Mouse (Mus musculus): ENCODE measurements at regions not wholly inside any gene's neighbourhood (a gene's known extent, or its start where the extent isn't known, plus 50 kb on each side); places are given as distances from the start of the nearest gene placed in this dataset.

DNA sequence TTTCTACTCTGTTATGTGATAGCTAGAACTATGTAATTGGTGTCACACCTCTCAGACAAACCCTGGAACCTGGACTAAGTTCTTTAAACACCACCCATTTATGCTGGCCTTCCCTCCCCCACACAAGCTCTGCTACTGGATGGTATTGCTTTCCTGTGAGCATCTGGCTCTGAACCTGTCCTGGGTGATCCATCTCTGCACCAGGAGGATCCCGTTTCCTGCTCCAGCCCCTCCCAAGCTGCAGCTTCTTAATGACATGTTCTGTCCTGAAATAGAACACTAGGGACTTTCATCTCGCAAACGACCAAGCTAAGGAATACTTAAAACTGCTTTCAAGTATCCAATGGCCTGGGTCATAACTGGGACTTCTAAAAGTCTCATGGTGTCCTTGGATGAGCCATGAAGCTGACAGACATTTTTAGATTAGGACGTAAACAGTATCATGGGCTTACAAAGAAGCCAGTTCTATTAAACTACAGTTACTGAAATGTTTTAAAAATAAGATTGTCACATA is 74.4 kb upstream of the Zdhhc17 start:
- DNase-seq (ENCODE audit: low spot score): no peak
- Histone ChIP-seq H3K27ac (ENCODE audit: low read depth) (no peak overlapping the region), H3K4me1 (replicated peaks; ENCODE audit: control insufficient read depth, insufficient read depth, low read length) (no peaks in the 10 kb centered on the region), H3K27me3 (replicated peaks; ENCODE audit: control insufficient read depth, insufficient read depth, low read length) (no peaks in the 10 kb centered on the region), H3K4me2 (ENCODE audit: low read length) (no peak overlapping the region), H3K9ac (ENCODE audit: low read length) (no peak overlapping the region), H3K9me3 (ENCODE audit: control insufficient read depth, low read length) (no peaks in the 10 kb centered on the region), H3K4me3 (ENCODE audit: low read depth, low read length) (no peak overlapping the region), H3K36me3 (ENCODE audit: control insufficient read depth, insufficient read depth, low read length) (no peaks in the 10 kb centered on the region)
- no peak for ATAC-seq (replicated peaks; ENCODE audit: low FRiP score, low TSS enrichment, low read depth)
- 34% methylated on average over 4 of the region's 4 CpGs for WGBS

DNA sequence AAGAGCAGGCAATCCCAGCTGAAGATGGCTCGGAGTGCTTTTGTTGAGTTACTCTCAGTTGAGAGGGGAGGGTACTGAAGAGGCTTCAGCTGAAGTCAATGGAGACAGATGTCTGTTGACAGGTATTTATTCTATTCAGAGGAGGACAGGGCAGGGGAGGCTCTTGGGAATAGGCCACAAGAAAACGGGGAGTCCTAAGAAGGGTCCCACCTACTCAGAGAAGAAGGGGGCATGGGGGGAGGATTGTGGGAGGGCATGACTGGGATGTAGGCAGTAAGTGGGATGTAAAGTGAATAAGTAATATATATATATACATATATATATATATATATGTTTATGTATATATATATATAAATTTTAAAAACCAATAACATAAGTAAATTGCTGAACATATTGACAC is 73.9 kb upstream of the Zdhhc17 start:
- 61% methylated on average over 2 of the region's 2 CpGs for WGBS
- ATAC-seq (replicated peaks; ENCODE audit: low FRiP score, low TSS enrichment, low read depth) (no peak), DNase-seq (ENCODE audit: low spot score) (no peak)
- H3K27me3 ChIP-seq (replicated peaks; ENCODE audit: control insufficient read depth, insufficient read depth, low read length): no peaks in the 10 kb centered on the region
- H3K9me3 ChIP-seq (ENCODE audit: control insufficient read depth, low read length): no peaks in the 10 kb centered on the region
- H3K4me1 ChIP-seq (replicated peaks; ENCODE audit: control insufficient read depth, insufficient read depth, low read length): no peaks in the 10 kb centered on the region
- no peaks in the 10 kb centered on the region for H3K36me3 ChIP-seq (ENCODE audit: control insufficient read depth, insufficient read depth, low read length)
- H3K4me3 ChIP-seq (ENCODE audit: low read depth, low read length): no peak overlapping the region
- H3K9ac ChIP-seq (ENCODE audit: low read length): no peak overlapping the region
- no peak overlapping the region for H3K27ac ChIP-seq (ENCODE audit: low read depth)
- no peak overlapping the region for H3K4me2 ChIP-seq (ENCODE audit: low read length)

DNA sequence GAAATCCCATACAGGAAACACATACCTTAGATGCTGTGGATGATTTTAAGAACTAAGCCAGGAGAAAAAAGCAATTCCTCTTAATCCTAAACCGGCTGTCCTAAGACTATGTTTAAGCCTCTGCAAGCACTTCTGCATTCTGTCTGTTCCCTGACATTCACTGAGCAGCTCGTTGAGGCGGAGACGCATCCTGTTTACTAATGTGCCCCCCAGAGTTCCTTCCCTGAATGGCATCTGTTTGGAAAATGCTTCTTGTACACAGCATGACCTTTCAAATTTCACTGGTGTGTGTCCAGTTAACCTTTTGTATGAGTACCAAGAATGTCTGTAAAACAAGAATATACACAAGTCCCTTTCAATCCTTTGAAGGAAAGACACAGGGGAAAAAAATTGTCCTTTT is 73.4 kb upstream of the Zdhhc17 start:
- H3K9ac ChIP-seq (ENCODE audit: low read length): no peak overlapping the region
- no peaks in the 10 kb centered on the region for H3K9me3 ChIP-seq (ENCODE audit: control insufficient read depth, low read length)
- H3K4me2 ChIP-seq (ENCODE audit: low read length): no peak overlapping the region
- H3K36me3 ChIP-seq (ENCODE audit: control insufficient read depth, insufficient read depth, low read length): no peaks in the 10 kb centered on the region
- no peaks in the 10 kb centered on the region for H3K4me1 ChIP-seq (replicated peaks; ENCODE audit: control insufficient read depth, insufficient read depth, low read length)
- DNase-seq (ENCODE audit: low spot score) (no peak), ATAC-seq (replicated peaks; ENCODE audit: low FRiP score, low TSS enrichment, low read depth) (no peak)
- 20% methylated on average over 4 of the region's 4 CpGs for WGBS
- H3K4me3 ChIP-seq (ENCODE audit: low read depth, low read length): no peak overlapping the region
- no peak overlapping the region for H3K27ac ChIP-seq (ENCODE audit: low read depth)
- no peaks in the 10 kb centered on the region for H3K27me3 ChIP-seq (replicated peaks; ENCODE audit: control insufficient read depth, insufficient read depth, low read length)

DNA sequence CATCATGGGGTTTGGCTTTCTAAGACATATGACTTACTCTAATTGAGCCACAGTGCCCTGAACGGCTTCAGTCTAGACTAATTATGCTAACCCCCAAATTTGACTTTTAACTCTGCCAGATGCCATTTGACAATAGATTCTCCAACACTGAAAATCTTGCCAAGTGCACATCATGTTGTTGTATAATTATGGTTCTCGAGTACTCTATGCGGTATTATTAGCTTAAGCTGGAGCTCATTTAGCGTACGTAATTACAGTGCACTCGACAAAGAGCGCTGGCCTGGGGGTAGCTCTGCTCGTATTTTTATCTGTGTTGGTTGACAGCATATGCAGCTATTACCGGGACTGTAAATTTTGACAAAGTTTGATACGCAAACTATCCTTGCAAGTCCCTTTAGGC is 70.4 kb upstream of the Zdhhc17 start:
- DNase-seq (ENCODE audit: low spot score): no peak
- H3K4me2 ChIP-seq (ENCODE audit: low read length): no peak overlapping the region
- H3K4me1 ChIP-seq (replicated peaks; ENCODE audit: control insufficient read depth, insufficient read depth, low read length): no peaks in the 10 kb centered on the region
- H3K4me3 ChIP-seq (ENCODE audit: low read depth, low read length): no peak overlapping the region
- no peaks in the 10 kb centered on the region for H3K27me3 ChIP-seq (replicated peaks; ENCODE audit: control insufficient read depth, insufficient read depth, low read length)
- H3K27ac ChIP-seq (ENCODE audit: low read depth): no peak overlapping the region
- H3K36me3 ChIP-seq (ENCODE audit: control insufficient read depth, insufficient read depth, low read length): no peaks in the 10 kb centered on the region
- H3K9ac ChIP-seq (ENCODE audit: low read length): no peak overlapping the region
- 81% methylated on average over 10 of the region's 10 CpGs for WGBS
- no peaks in the 10 kb centered on the region for H3K9me3 ChIP-seq (ENCODE audit: control insufficient read depth, low read length)
- ATAC-seq (replicated peaks; ENCODE audit: low FRiP score, low TSS enrichment, low read depth): no peak

DNA sequence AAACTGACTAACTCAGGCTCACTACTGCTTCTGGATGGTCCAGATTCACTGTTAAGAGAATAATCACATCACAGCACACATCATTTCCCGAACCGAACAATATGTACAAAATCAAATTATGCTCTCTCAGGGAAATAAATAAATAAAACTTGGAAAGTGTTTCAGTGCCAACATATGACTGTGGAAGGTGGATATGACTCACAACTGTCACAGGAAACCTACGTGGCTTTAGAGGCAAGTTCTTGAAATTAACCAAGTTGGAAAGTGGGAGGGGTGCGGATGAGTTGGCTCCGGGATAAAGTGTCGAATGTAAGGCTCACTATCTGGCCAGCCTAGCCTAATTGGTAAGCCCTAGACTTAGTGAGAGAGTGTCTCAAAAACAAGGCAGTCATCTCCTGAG is 69.1 kb upstream of the Zdhhc17 start:
- WGBS: 79% methylated on average over 6 of the region's 6 CpGs
- no peak for ATAC-seq (replicated peaks; ENCODE audit: low FRiP score, low TSS enrichment, low read depth)
- no peaks in the 10 kb centered on the region for H3K27me3 ChIP-seq (replicated peaks; ENCODE audit: control insufficient read depth, insufficient read depth, low read length)
- no peaks in the 10 kb centered on the region for H3K9me3 ChIP-seq (ENCODE audit: control insufficient read depth, low read length)
- H3K9ac ChIP-seq (ENCODE audit: low read length): no peak overlapping the region
- no peaks in the 10 kb centered on the region for H3K4me1 ChIP-seq (replicated peaks; ENCODE audit: control insufficient read depth, insufficient read depth, low read length)
- no peak overlapping the region for H3K4me2 ChIP-seq (ENCODE audit: low read length)
- H3K4me3 ChIP-seq (ENCODE audit: low read depth, low read length): no peak overlapping the region
- DNase-seq (ENCODE audit: low spot score): no peak
- no peaks in the 10 kb centered on the region for H3K36me3 ChIP-seq (ENCODE audit: control insufficient read depth, insufficient read depth, low read length)
- H3K27ac ChIP-seq (ENCODE audit: low read depth): no peak overlapping the region

DNA sequence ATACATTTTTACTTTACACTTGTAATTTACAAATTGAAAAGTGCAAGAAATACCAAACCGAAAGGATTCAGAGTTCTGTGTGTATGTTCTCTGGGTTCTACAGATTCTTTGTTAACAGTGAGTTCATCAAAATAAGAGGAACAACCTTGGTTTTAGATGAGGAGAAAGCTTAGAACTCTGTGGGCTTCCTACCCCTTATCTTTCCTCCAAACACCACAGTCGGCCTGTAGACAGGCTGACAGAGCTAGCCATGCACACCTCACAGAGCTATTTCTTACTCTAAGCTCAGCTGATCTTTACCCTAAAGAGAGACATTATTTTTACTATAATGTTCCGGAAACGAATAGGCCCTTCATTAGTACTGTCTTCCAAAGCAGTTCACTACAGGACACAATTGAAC is 67.7 kb upstream of the Zdhhc17 start:
- no peak overlapping the region for H3K4me2 ChIP-seq (ENCODE audit: low read length)
- no peaks in the 10 kb centered on the region for H3K9me3 ChIP-seq (ENCODE audit: control insufficient read depth, low read length)
- no peak for ATAC-seq (replicated peaks; ENCODE audit: low FRiP score, low TSS enrichment, low read depth)
- WGBS: 91% methylated on average over 4 of the region's 4 CpGs
- no peaks in the 10 kb centered on the region; the same call in 1 of the 2 replicates for H3K27me3 ChIP-seq (replicated peaks; ENCODE audit: control insufficient read depth, insufficient read depth, low read length)
- DNase-seq (ENCODE audit: low spot score): no peak
- no peak overlapping the region for H3K4me3 ChIP-seq (ENCODE audit: low read depth, low read length)
- H3K9ac ChIP-seq (ENCODE audit: low read length): no peak overlapping the region
- H3K4me1 ChIP-seq (replicated peaks; ENCODE audit: control insufficient read depth, insufficient read depth, low read length): peaks cover 9% of the 10 kb centered on the region; the same call in 1 of the 2 replicates
- no peaks in the 10 kb centered on the region for H3K36me3 ChIP-seq (ENCODE audit: control insufficient read depth, insufficient read depth, low read length)
- H3K27ac ChIP-seq (ENCODE audit: low read depth): no peak overlapping the region

DNA sequence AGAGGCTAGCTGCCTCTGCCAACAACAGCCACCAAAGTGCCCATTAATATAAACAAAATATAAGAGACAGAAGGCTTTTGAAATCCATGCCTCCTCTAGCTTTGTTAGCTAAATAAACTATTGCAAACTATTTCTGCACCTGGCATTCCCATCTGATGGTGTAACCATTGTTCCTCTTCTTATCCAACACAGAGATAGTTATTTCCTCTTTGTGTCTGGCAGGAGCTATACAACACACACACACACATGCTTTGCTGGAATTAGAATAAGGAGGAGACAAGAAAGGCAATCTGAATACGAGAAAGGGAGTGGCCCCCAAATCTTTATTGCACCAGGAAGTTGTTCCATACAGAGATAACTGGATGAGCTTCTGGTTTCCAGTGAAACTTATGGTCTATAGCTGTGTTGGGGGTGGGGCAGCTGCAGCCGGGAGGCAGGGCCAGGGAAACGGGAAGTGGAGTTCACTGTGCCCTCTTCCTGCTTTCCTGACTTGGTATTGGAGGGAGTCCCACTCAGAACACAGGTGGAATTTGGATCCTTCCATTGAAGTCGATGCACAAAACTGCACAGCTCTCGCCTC is 64.0 kb upstream of the Zdhhc17 start:
- peak overlapping the region; percentile 65 for H3K27ac ChIP-seq (ENCODE audit: low read depth)
- no peaks in the 10 kb centered on the region; the same call in 1 of the 2 replicates for H3K27me3 ChIP-seq (replicated peaks; ENCODE audit: control insufficient read depth, insufficient read depth, low read length)
- WGBS: 53% methylated on average over 5 of the region's 5 CpGs
- H3K4me2 ChIP-seq (ENCODE audit: low read length): peak overlapping the region; percentile 11; the same call in 1 of the 2 replicates
- no peak overlapping the region for H3K9ac ChIP-seq (ENCODE audit: low read length)
- no peak overlapping the region for H3K4me3 ChIP-seq (ENCODE audit: low read depth, low read length)
- H3K36me3 ChIP-seq (ENCODE audit: control insufficient read depth, insufficient read depth, low read length): no peaks in the 10 kb centered on the region
- H3K4me1 ChIP-seq (replicated peaks; ENCODE audit: control insufficient read depth, insufficient read depth, low read length): peaks cover 13% of the 10 kb centered on the region; the same call in 1 of the 2 replicates
- no peaks in the 10 kb centered on the region for H3K9me3 ChIP-seq (ENCODE audit: control insufficient read depth, low read length)
- ATAC-seq (replicated peaks; ENCODE audit: low FRiP score, low TSS enrichment, low read depth) (peak; percentile 84), DNase-seq (ENCODE audit: low spot score) (peak; percentile 70)

DNA sequence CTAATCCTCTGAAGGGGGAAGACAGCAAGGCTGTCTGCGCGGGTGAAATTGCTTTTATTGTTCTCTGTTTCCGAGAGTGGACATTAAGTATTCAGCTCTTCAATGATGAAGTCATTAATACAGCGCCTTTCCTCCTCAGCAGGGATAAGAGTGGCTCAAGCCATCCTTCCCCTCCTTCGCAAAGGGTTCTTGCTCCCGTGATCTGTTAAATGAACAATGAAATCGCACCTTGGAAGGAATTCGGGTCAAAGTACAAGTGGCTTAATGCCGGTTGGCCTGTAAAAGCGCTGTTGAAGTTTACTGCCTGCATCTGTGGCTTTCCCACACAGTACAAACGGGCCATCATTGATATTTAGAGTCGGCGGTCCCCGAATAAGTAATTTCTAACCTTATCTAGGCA is 63.3 kb upstream of the Zdhhc17 start:
- no peaks in the 10 kb centered on the region for H3K36me3 ChIP-seq (ENCODE audit: control insufficient read depth, insufficient read depth, low read length)
- ATAC-seq (replicated peaks; ENCODE audit: low FRiP score, low TSS enrichment, low read depth): peak; percentile 84
- 33% methylated on average over 14 of the region's 14 CpGs for WGBS
- H3K4me2 ChIP-seq (ENCODE audit: low read length): peak overlapping the region; percentile 24
- peaks cover 13% of the 10 kb centered on the region; the same call in 1 of the 2 replicates for H3K4me1 ChIP-seq (replicated peaks; ENCODE audit: control insufficient read depth, insufficient read depth, low read length)
- peak overlapping the region; percentile 65 for H3K27ac ChIP-seq (ENCODE audit: low read depth)
- no peak overlapping the region for H3K9ac ChIP-seq (ENCODE audit: low read length)
- H3K9me3 ChIP-seq (ENCODE audit: control insufficient read depth, low read length): no peaks in the 10 kb centered on the region
- DNase-seq (ENCODE audit: low spot score): peak; percentile 60
- no peaks in the 10 kb centered on the region; the same call in 1 of the 2 replicates for H3K27me3 ChIP-seq (replicated peaks; ENCODE audit: control insufficient read depth, insufficient read depth, low read length)
- H3K4me3 ChIP-seq (ENCODE audit: low read depth, low read length): no peak overlapping the region

DNA sequence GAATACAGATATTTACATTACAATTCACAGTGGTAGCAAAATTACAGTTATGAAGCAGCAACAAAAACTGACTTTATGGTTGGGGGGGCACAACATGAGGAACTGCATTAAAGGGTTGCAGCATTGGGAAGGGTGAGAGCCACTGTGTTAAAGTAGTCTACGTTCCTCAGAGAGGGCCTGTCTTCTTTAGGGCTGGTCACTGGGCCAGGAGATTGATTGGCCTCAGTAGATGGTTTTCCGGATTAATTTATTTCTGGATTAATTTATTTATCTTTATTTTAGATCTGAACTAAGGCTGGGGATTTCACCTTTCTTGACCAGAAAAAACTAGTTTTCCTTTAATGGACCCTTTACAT is 62.6 kb upstream of the Zdhhc17 start:
- no peak overlapping the region for H3K27ac ChIP-seq (ENCODE audit: low read depth)
- peaks cover 13% of the 10 kb centered on the region; the same call in 1 of the 2 replicates for H3K4me1 ChIP-seq (replicated peaks; ENCODE audit: control insufficient read depth, insufficient read depth, low read length)
- H3K36me3 ChIP-seq (ENCODE audit: control insufficient read depth, insufficient read depth, low read length): no peaks in the 10 kb centered on the region
- WGBS: 55% methylated on average over 2 of the region's 2 CpGs
- DNase-seq (ENCODE audit: low spot score) (no peak), ATAC-seq (replicated peaks; ENCODE audit: low FRiP score, low TSS enrichment, low read depth) (no peak)
- H3K9ac ChIP-seq (ENCODE audit: low read length): no peak overlapping the region
- no peaks in the 10 kb centered on the region for H3K9me3 ChIP-seq (ENCODE audit: control insufficient read depth, low read length)
- no peak overlapping the region for H3K4me3 ChIP-seq (ENCODE audit: low read depth, low read length)
- H3K4me2 ChIP-seq (ENCODE audit: low read length): no peak overlapping the region
- H3K27me3 ChIP-seq (replicated peaks; ENCODE audit: control insufficient read depth, insufficient read depth, low read length): no peaks in the 10 kb centered on the region; the same call in 1 of the 2 replicates

Data from intestine, embryonic 14.5 days (tissue).